Comparison of ENCODE assay signal across 8 mouse cellular contexts in the genomic region with DNA sequence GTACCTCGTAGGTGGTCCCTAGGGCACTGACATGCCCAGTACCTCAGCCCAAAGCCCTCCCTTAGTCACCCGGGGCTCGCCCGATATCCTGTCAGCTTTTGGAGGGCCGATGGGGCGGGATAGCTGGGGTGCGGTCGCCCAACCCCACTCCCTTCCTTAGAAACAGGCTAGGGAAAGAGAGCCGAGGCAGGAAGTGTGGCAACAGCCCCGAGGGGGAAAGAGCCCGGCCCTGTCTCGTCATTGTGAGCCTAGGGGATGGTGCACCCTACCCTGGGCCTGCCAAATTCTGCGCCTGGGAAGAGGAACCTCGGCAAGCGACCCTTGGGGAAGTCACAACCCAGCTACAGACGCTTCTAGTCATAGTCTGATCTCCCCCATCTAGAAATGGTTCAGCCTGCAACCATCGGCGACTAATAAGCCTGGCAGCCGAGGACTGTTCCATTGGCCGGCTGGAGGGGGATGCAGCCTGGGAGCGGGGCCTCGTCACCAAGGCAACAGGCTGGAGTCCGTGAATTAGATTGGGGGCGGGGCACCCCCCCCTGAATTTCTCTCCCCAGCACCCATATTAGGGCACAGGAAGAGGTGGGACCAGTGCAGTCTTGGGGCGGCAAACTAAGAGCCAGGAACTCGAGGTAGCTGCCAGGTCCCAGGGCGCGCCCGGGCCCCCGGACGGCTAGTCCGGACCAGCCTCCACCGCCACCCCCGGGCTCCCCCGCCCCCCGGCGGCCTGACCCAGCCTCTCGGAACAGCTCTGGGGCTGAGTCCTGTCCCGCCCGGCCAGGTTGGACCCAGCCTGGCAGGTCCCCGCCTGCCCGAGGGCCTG. TPM values are rescaled to one million over a fixed set of nuclear protein-coding genes. Genes with fewer than 3 reads are reported as not detected.
DNase-seq lines count a peak whose midpoint lies in the region; ATAC-seq and TF ChIP-seq lines count a peak whose summit lies in the region.

No protein-coding gene starts in this region.

- peak; percentile 91 for DNase-seq in c-Kit-positive CD71-positive TER-119-positive erythroid progenitor cells, embryonic 14.5 days (ENCODE audit: low spot score)
- peak; percentile 90 for DNase-seq in heart, postnatal 0 days (ENCODE audit: low spot score)
- DNase-seq in kidney, postnatal 4 days: peak; percentile 93 to 96
- DNase-seq in telencephalon, adult 2 months (ENCODE audit: low read depth, low spot score): peak; percentile 97

- 2% methylated on average over 42 of the region's 42 CpGs for WGBS in forebrain, embryonic 12.5 days
- 4% methylated on average over 39 of the region's 42 CpGs for WGBS in heart, postnatal 0 days
- WGBS in liver, embryonic 16.5 days (ENCODE audit: insufficient replicate concordance): 4% methylated on average over 35 of the region's 42 CpGs
- 3% methylated on average over 41 of the region's 42 CpGs for WGBS in neural tube, embryonic 12.5 days

- peak overlapping the region; percentile 88 for H3K4me2 ChIP-seq in forebrain, embryonic 12.5 days
- H3K4me2 ChIP-seq in heart, postnatal 0 days (ENCODE audit: low read depth, low read length): peak overlapping the region; percentile 92
- peak overlapping the region; percentile 98 for H3K4me2 ChIP-seq in liver, embryonic 16.5 days (ENCODE audit: low read depth, low read length)
- H3K4me2 ChIP-seq in neural tube, embryonic 12.5 days (replicated peaks): peak overlapping the region; percentile 98

- H3K27me3 ChIP-seq in E14TG2a.4 (ENCODE audit: insufficient read depth, low read length): no peaks in the 10 kb centered on the region
- peaks cover 75% of the 10 kb centered on the region for H3K27me3 ChIP-seq in forebrain, embryonic 12.5 days
- H3K27me3 ChIP-seq in heart, postnatal 0 days (ENCODE audit: control insufficient read depth, insufficient read depth, low read length): no peaks in the 10 kb centered on the region
- peaks cover 9% of the 10 kb centered on the region for H3K27me3 ChIP-seq in liver, embryonic 16.5 days (ENCODE audit: control insufficient read depth, insufficient read depth, low read depth, low read length)
- peaks cover 47% of the 10 kb centered on the region for H3K27me3 ChIP-seq in neural tube, embryonic 12.5 days (replicated peaks)

- peaks cover 70% of the 10 kb centered on the region for H3K4me1 ChIP-seq in E14TG2a.4 (replicated peaks; ENCODE audit: low read depth, low read length)
- peaks cover 69% of the 10 kb centered on the region for H3K4me1 ChIP-seq in forebrain, embryonic 12.5 days
- H3K4me1 ChIP-seq in heart, postnatal 0 days (ENCODE audit: control insufficient read depth, insufficient read depth): peaks cover 36% of the 10 kb centered on the region
- peaks cover 94% of the 10 kb centered on the region for H3K4me1 ChIP-seq in liver, embryonic 16.5 days (ENCODE audit: control insufficient read depth, low read depth, low read length)
- H3K4me1 ChIP-seq in neural tube, embryonic 12.5 days: peaks cover 60% of the 10 kb centered on the region

- H3K9ac ChIP-seq in forebrain, embryonic 12.5 days: 0 out of 2 replicates have a peak overlapping the region, but pooled peaks have one; percentile 13
- H3K9ac ChIP-seq in heart, postnatal 0 days (replicated peaks; ENCODE audit: low read depth, low read length): peak overlapping the region; percentile 56
- H3K9ac ChIP-seq in liver, embryonic 16.5 days (ENCODE audit: low read depth, low read length): peak overlapping the region; percentile 59
- H3K9ac ChIP-seq in neural tube, embryonic 12.5 days: peak overlapping the region; percentile 48

- H3K27ac ChIP-seq in forebrain, embryonic 12.5 days: no peak overlapping the region; the same call in 1 of the 2 replicates
- peak overlapping the region; percentile 92 for H3K27ac ChIP-seq in heart, postnatal 0 days (ENCODE audit: low read depth)
- peak overlapping the region; percentile 84 for H3K27ac ChIP-seq in liver, embryonic 16.5 days (ENCODE audit: low read length)
- no peak overlapping the region for H3K27ac ChIP-seq in neural tube, embryonic 12.5 days

- 0 out of 2 replicates have a peak, but pooled peaks have one; percentile 49 for TF ChIP-seq EP300 in heart, postnatal 0 days (IDR thresholded peaks at IDR 0.05; ENCODE audit: low read depth)

- peak; percentile 19; the same call in 1 of the 2 replicates for ATAC-seq in forebrain, embryonic 12.5 days (ENCODE audit: low FRiP score)
- ATAC-seq in heart, postnatal 0 days (ENCODE audit: insufficient read depth, low read depth): peak; percentile 33
- ATAC-seq in liver, embryonic 16.5 days (ENCODE audit: low read depth): peak; percentile 26
- peak; percentile 6; the same call in 1 of the 2 replicates for ATAC-seq in neural tube, embryonic 12.5 days (ENCODE audit: low FRiP score, low read depth)

- no peak for TF ChIP-seq CTCF in E14TG2a.4 (conservative IDR thresholded peaks at IDR 0.05; ENCODE audit: low read length)
- no peak for TF ChIP-seq CTCF in heart, postnatal 0 days (IDR thresholded peaks at IDR 0.05; ENCODE audit: low read depth)

- peaks cover 13% of the 10 kb centered on the region; the same call in 1 of the 2 replicates for H3K36me3 ChIP-seq in E14TG2a.4 (ENCODE audit: insufficient read depth, low read length)
- H3K36me3 ChIP-seq in forebrain, embryonic 12.5 days (replicated peaks): peaks cover 5% of the 10 kb centered on the region
- H3K36me3 ChIP-seq in heart, postnatal 0 days (replicated peaks; ENCODE audit: control insufficient read depth, insufficient read depth, low read length): no peaks in the 10 kb centered on the region
- H3K36me3 ChIP-seq in liver, embryonic 16.5 days (ENCODE audit: control insufficient read depth, insufficient read depth): no peaks in the 10 kb centered on the region; the same call in 1 of the 2 replicates
- H3K36me3 ChIP-seq in neural tube, embryonic 12.5 days: no peaks in the 10 kb centered on the region

- peak overlapping the region; percentile 91 for H3K4me3 ChIP-seq in E14TG2a.4 (replicated peaks; ENCODE audit: low read length)
- H3K4me3 ChIP-seq in forebrain, embryonic 12.5 days (replicated peaks): peak overlapping the region; percentile 46
- peak overlapping the region; percentile 63 for H3K4me3 ChIP-seq in heart, postnatal 0 days (ENCODE audit: low read depth, low read length)
- H3K4me3 ChIP-seq in liver, embryonic 16.5 days (ENCODE audit: low read depth, low read length): peak overlapping the region; percentile 75
- H3K4me3 ChIP-seq in neural tube, embryonic 12.5 days: peak overlapping the region; percentile 26

- H3K9me3 ChIP-seq in E14TG2a.4 (ENCODE audit: low read length): no peaks in the 10 kb centered on the region
- no peaks in the 10 kb centered on the region for H3K9me3 ChIP-seq in forebrain, embryonic 12.5 days
- H3K9me3 ChIP-seq in heart, postnatal 0 days (replicated peaks; ENCODE audit: control insufficient read depth, low read length): no peaks in the 10 kb centered on the region
- H3K9me3 ChIP-seq in liver, embryonic 16.5 days (replicated peaks; ENCODE audit: control insufficient read depth, low read length): no peaks in the 10 kb centered on the region
- H3K9me3 ChIP-seq in neural tube, embryonic 12.5 days: no peaks in the 10 kb centered on the region

RNA-seq across cellular contexts. Expression of a gene that starts 1.3 kb away (rescaled TPM):
- 4.8 and 4.9 TPM in 2 replicates for polyA plus RNA-seq in forebrain, embryonic 12.5 days (2016; fragmentation: Nextera tagmentation; extraction: Ambion mirVana)
- total RNA-seq in heart, postnatal 0 days (2014; rRNA removed; ENCODE audit: low replicate concordance): 28.9 and 39.6 TPM in 2 replicates
- 10.3 and 13.0 TPM in 2 replicates for polyA plus RNA-seq in heart, postnatal 0 days (2015; fragmentation: Nextera tagmentation; extraction: Ambion mirVana)
- 10.6 and 16.5 TPM in 2 replicates for polyA plus RNA-seq in liver, embryonic 16.5 days (2015; fragmentation: Nextera tagmentation; extraction: Ambion mirVana)
- 9.9 TPM in 2 replicates for polyA plus RNA-seq in neural tube, embryonic 12.5 days (2016; fragmentation: Nextera tagmentation; extraction: Ambion mirVana)

RNA-seq across cellular contexts. Expression of a gene that starts 10.2 kb away (rescaled TPM):
- polyA plus RNA-seq in forebrain, embryonic 12.5 days (2016; fragmentation: Nextera tagmentation; extraction: Ambion mirVana): 117 and 124 TPM in 2 replicates
- total RNA-seq in heart, postnatal 0 days (2014; rRNA removed; ENCODE audit: low replicate concordance): 57.9 and 76.4 TPM in 2 replicates
- 52.6 and 57.3 TPM in 2 replicates for polyA plus RNA-seq in heart, postnatal 0 days (2015; fragmentation: Nextera tagmentation; extraction: Ambion mirVana)
- 91.6 and 98.1 TPM in 2 replicates for polyA plus RNA-seq in liver, embryonic 16.5 days (2015; fragmentation: Nextera tagmentation; extraction: Ambion mirVana)
- 78.4 and 85.2 TPM in 2 replicates for polyA plus RNA-seq in neural tube, embryonic 12.5 days (2016; fragmentation: Nextera tagmentation; extraction: Ambion mirVana)

RNA-seq across cellular contexts. Expression of a gene that starts 10.4 kb away (rescaled TPM):
- 1,271 and 1,280 TPM in 2 replicates for polyA plus RNA-seq in forebrain, embryonic 12.5 days (2016; fragmentation: Nextera tagmentation; extraction: Ambion mirVana)
- total RNA-seq in heart, postnatal 0 days (2014; rRNA removed; ENCODE audit: low replicate concordance): 647 and 809 TPM in 2 replicates
- 758 and 782 TPM in 2 replicates for polyA plus RNA-seq in heart, postnatal 0 days (2015; fragmentation: Nextera tagmentation; extraction: Ambion mirVana)
- polyA plus RNA-seq in liver, embryonic 16.5 days (2015; fragmentation: Nextera tagmentation; extraction: Ambion mirVana): 1,724 and 1,773 TPM in 2 replicates
- polyA plus RNA-seq in neural tube, embryonic 12.5 days (2016; fragmentation: Nextera tagmentation; extraction: Ambion mirVana): 1,247 and 1,331 TPM in 2 replicates

RNA-seq across cellular contexts. Expression of a gene that starts 10.6 kb away (rescaled TPM):
- polyA plus RNA-seq in forebrain, embryonic 12.5 days (2016; fragmentation: Nextera tagmentation; extraction: Ambion mirVana): not detected in 2 replicates
- not detected in 2 replicates for total RNA-seq in heart, postnatal 0 days (2014; rRNA removed; ENCODE audit: low replicate concordance)
- not detected in 2 replicates for polyA plus RNA-seq in heart, postnatal 0 days (2015; fragmentation: Nextera tagmentation; extraction: Ambion mirVana)
- 0.45 and 1.4 TPM in 2 replicates for polyA plus RNA-seq in liver, embryonic 16.5 days (2015; fragmentation: Nextera tagmentation; extraction: Ambion mirVana)
- polyA plus RNA-seq in neural tube, embryonic 12.5 days (2016; fragmentation: Nextera tagmentation; extraction: Ambion mirVana): not detected in 2 replicates

RNA-seq across cellular contexts. Expression of a gene that starts 10.6 kb away (rescaled TPM):
- polyA plus RNA-seq in forebrain, embryonic 12.5 days (2016; fragmentation: Nextera tagmentation; extraction: Ambion mirVana): 16.1 and 18.2 TPM in 2 replicates
- total RNA-seq in heart, postnatal 0 days (2014; rRNA removed; ENCODE audit: low replicate concordance): 1.9 and 4.8 TPM in 2 replicates
- 3.5 and 4.7 TPM in 2 replicates for polyA plus RNA-seq in heart, postnatal 0 days (2015; fragmentation: Nextera tagmentation; extraction: Ambion mirVana)
- 8.5 and 9.5 TPM in 2 replicates for polyA plus RNA-seq in liver, embryonic 16.5 days (2015; fragmentation: Nextera tagmentation; extraction: Ambion mirVana)
- polyA plus RNA-seq in neural tube, embryonic 12.5 days (2016; fragmentation: Nextera tagmentation; extraction: Ambion mirVana): 17.6 and 18.2 TPM in 2 replicates

Comparison
In these comparisons a context has a peak if more than half of its experiments do, and no peak if none do; other contexts are left out.
1. H3K4me3 ChIP-seq: peak in every context shown above with its lines; median percentile 91 in E14TG2a.4; 75 in liver, embryonic 16.5 days; 63 in heart, postnatal 0 days; 46 in forebrain, embryonic 12.5 days; 26 in neural tube, embryonic 12.5 days.
2. H3K27ac ChIP-seq: peak in heart, postnatal 0 days (single experiment) and liver, embryonic 16.5 days (single experiment); none in forebrain, embryonic 12.5 days (single experiment) and neural tube, embryonic 12.5 days (single experiment).
3. Peak in every context shown above with its lines, with median percentiles within 50 percentile points of each other: DNase-seq, ATAC-seq, H3K4me2 ChIP-seq and H3K9ac ChIP-seq.